Mouse (Mus musculus) frontal cortex, postnatal 10 days (tissue): ENCODE results near the gene Adgrb2.

ENCODE experiments used
- DNase-seq, 2 experiments: peaks; one replicate each; pipeline ENCODE4 v3.0.0; 2022; ENCODE audit warnings: low spot score in 2 of 2, mixed read lengths in 1 of 2

The Adgrb2 gene

GRCm38 (mm10) chr4:129987825-129988504, 3.3 kb downstream of the Adgrb2 start:
- no peak for DNase-seq

DNA sequence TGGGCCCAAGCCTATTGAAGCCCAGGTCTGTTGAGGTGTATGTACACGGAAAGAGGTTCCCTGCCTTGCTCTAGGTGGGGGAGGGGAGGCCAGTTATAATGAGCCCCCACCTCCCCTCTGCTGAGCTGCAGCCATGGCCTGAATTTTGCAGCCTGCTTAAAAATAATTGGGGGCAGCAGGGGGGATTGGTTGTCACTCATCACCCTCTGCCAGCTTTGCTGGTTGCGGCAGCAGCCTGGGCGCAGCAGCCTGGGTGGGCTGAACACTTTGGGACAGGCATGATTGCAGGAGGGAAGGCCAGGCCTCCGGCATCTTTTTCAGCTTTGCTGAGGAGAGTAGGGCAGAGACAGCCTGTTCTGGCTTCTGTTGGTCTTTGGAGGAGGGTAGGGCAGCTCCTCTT, 5.3 kb downstream of the Adgrb2 start:
- DNase-seq, result no peak

DNA sequence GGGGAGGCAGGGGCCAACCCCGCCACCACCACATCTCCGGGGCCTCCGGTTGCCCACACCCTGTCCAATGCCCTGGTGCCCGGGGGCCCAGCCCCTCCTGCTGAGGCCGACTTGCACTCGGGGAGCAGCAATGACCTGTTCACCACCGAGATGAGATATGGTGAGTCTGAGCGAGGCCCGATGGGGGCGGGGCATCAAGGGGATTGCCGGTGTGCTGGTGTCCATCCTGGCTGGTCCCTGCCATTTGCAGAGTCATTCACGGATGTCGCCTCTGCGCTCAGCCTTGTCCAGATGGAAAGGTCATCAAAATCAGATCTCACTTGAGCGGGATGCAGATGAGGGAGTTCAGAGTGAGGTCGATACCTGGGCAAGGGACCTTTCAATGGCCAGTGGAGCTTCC, 8.1 kb downstream of the Adgrb2 start:
- DNase-seq, result no peak

DNA sequence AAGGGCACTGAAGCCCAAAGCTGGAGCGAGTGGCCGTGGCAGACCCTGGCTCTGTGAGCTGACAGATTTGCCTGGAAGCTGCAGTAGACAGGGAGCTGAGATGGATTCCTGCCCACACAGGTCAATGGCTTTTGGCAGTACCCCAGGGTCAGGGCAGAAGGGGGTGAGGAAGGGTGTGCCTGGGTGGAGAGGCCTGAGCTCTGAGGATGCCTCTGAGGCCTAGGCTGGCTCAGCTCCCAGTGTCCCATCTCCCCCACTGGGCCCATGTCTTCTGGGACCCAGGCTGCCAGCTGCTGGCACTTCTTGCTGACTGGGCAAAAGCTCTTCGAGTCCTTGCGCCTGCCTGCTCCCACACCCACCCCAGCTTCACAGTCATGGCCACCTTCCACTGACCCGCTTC, 8.5 kb downstream of the Adgrb2 start:
- no peak for DNase-seq

DNA sequence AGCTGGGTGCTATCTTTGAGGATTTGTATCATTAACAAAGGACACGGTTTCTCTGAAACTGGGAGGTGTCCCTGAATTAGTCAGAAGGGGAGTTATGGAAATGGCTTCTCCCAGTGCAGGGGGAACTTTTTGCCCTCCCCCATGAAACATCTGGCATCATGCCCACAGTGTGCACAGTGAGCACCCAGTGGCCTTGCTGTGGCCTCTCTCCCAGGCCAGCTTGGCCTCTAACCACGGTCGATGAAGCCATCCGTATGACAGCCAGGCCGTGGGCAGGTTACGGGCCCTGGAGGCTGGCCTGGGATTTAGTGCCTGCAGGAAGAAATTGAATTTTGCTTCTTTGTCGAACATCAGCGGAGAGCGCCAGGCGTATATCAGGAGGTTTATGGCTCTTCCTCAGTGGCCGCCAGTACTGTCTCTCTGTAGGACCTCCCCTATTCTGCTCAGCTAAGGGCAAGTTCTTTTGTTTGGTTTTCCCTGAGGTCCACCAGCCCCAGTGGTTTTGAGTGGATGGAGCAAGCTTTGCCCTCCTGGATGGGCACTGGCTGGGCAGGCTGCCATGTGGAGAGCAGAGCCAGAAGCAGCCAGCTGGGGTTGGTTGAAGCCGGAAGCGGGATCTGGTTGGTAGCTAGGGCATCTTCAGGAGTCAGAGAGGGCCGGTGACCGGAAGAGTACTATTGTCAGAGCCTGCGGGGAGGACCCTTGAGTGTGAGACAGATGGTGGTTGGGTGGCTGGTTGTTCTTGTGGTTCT, 9.4 kb downstream of the Adgrb2 start:
- peak in 1 of 2 experiments; percentile 62 for DNase-seq

DNA sequence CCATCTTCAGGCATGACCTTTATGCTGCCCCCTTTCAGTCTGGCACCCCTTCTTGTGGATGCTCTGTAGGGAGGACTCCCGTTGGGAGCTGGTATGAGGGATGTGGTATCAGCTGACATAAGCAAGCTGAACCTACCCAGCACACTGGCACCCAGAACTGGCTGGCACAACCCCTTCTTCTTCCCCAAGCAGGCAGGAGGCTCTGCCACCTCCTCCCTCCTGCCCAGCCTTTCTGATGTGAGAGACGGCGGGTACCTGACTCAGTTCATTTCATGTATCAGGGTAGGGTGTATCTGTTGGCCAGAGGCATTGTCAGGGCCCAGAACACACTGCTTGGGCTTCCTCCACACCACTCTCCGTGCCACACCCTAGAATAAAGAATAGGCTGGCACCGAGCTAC, 10.1 kb downstream of the Adgrb2 start:
- no peak for DNase-seq

- no peak for DNase-seq
Measured at GRCm38 (mm10) chr4:129995255-129995654, 10.6 kb downstream of the Adgrb2 start.

- DNase-seq, result no peak
Measured at GRCm38 (mm10) chr4:129996015-129996414, 11.3 kb downstream of the Adgrb2 start.

GRCm38 (mm10) chr4:129998124-129998523, 13.5 kb downstream of the Adgrb2 start:
- DNase-seq, result no peak

DNA sequence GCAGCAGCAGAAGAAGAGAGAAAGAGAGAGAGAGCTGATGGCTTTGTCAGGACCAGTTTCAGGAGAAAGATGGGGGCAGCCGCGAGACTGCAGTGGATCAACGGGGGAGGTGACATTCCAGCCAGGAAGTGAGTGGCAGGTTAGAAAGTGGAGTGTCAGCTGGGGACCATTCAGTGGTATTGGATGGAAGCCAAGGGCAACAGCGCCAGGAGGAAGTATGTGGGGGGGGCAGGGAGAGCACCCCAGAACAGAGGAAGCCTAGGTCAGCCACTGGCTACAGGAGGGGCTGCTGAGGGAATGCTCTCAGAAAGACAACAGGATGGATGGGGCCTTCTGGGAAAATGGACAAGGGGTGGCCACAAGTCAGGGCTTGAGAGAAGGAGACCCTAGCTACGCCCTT, 17.0 kb downstream of the Adgrb2 start:
- no peak for DNase-seq

DNA sequence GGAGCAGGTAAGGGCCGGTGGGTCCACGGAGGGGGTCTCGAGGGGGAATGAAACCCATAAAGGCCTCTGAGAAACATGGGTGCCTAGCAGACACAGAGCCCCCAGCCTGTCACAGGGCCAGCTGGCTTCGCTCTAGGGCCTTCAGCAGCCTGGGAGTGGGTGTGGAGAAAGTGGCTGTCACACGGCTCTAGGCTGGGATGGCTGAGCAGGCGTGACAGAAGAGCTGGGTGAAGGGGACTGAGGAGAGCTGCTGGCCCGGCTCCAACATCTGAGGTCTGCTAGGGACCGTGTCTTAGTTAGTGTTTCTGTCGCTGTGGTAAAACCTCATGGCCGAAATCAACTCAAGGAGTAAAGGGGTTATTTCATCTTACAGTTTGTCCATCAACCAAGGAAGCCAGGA, 17.5 kb downstream of the Adgrb2 start:
- peak in 1 of 2 experiments; percentile 75 for DNase-seq

GRCm38 (mm10) chr4:130005593-130005992, 20.9 kb downstream of the Adgrb2 start:
- DNase-seq, result no peak

GRCm38 (mm10) chr4:130006533-130006932, 21.9 kb downstream of the Adgrb2 start:
- no peak for DNase-seq

- DNase-seq, result no peak
Measured at GRCm38 (mm10) chr4:130009043-130009442, 24.4 kb downstream of the Adgrb2 start.

- DNase-seq, result no peak
Measured at GRCm38 (mm10) chr4:130010723-130011122, 26.1 kb downstream of the Adgrb2 start.

DNA sequence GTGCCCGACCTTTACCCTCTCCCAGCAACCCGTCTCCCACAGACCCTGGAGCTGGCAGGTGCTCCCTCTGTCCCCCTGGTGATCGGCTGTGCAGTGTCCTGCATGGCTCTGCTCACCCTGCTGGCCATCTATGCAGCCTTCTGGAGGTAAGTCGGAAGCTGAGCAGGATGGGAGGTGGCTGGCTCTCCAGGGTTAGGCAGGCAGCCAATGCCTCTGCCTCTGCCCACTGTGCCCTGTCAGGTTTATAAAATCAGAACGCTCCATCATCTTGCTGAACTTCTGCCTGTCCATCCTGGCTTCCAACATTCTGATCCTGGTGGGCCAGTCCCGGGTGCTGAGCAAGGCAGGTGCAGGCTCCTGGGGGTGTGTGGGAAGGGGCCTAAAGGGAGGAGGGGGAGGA, 27.6 kb downstream of the Adgrb2 start:
- DNase-seq, result no peak

- DNase-seq, result no peak
Measured at GRCm38 (mm10) chr4:130013111-130013510, 28.4 kb downstream of the Adgrb2 start.

- no peak for DNase-seq
Measured at GRCm38 (mm10) chr4:130016010-130016409, 31.3 kb downstream of the Adgrb2 start.

DNA sequence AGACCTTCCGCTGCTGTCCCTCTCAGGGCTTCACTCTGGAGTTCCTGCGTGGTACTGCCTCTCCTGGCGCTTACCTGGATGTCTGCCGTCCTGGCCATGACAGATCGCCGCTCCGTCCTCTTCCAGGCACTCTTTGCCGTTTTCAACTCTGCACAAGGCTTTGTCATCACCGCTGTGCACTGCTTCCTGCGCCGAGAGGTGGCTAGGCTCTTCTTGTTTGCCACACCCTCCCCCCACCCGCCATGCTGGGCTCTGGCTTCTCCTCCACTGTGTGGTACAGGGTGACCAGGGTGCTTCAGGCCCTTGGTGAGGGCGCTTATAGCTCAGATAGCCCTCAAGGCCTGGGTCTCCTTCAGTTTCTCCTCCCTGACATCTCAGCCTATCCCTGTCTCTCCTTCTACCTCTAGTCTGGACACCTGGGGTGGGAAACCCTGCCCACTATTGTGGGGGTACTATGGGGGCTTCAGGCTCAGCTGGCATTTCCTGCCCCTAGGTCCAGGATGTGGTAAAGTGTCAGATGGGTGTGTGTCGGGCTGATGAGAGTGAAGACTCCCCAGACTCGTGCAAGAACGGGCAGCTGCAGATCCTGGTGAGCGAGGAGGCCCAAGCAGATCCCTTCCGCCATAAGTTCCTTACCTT, 32.5 kb downstream of the Adgrb2 start:
- DNase-seq, result no peak

DNA sequence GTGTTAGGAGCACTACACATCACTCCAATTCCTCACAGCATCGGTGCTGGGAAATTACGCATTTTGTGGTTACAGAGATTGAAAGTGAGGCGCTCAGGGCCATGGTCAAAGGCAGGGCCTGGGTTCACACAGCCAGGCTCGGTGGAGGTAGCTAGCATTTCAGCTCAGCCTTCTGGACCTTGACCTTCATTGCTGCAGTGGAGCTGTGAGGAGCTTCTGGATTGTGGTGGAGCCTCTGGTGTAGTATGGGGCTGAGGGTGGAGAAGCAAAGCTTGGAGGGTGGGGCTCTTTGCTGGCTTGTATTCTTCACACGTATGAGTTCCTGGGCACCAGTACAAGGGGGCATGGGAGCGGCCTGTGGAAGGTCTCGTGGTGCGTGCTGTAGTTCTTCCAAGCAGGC, 38.3 kb downstream of the Adgrb2 start:
- DNase-seq, result no peak

DNA sequence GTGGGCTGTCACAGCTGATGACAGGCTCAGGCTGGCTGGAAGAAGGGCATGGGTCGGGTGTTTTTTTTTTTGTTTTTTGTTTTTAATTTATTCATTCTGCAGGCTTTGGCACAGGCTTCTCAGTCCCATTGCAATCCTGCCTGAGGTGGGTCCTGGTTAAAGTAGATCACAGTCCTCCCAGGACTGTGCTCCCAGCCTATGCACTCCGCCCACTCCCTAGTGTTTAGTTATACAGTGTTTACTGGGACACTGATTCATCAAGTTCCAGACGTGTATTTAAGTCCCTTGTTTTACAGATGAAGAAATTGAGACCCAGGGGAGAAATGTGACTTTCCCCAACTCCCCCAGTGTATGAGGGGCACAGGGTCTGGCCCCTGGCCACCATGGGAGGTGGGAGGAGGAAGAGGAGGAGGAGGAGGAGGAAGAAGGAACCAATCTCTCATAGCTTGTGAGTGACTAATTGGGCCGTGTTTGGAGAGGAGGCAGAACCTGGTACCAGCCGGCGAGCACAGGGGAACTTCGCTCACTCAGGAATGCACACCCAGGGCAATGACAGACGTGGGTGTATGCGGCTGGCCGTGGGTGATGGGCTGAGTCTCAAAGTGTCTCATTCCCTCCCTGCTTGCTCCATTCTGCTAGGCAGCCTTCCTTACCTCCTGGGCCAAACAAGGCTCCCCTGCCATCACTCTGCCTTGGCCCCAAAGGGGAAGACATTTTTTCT, 39.0 kb downstream of the Adgrb2 start:
- no peak for DNase-seq

- DNase-seq, result no peak
Measured at GRCm38 (mm10) chr4:130025544-130025943, 40.9 kb downstream of the Adgrb2 start.
